Mouse (Mus musculus): ENCODE data around the gene Tef. TPM values are rescaled to one million over a fixed set of nuclear protein-coding genes. Genes with fewer than 3 reads are reported as not detected.

Gene Tef
- polyA plus RNA-seq, 1 experiment from 2014 or later: 25.5 TPM

- peaks cover 46% of the 10 kb centered on the region for H3K36me3 ChIP-seq (ENCODE audit: control insufficient read depth, insufficient read depth, low read length)
Observed at GRCm38 (mm10) chr15:81846755-81847154, 44.5 kb downstream of the Tef start.

GRCm38 (mm10) chr15:81847161-81847560, 44.9 kb downstream of the Tef start:
- Histone ChIP-seq H3K36me3 (ENCODE audit: control insufficient read depth, insufficient read depth, low read length) (peaks cover 50% of the 10 kb centered on the region), H3K4me1 (ENCODE audit: control insufficient read depth, insufficient read depth, low read length) (no peaks in the 10 kb centered on the region), H3K4me2 (ENCODE audit: low read depth, low read length) (no peak overlapping the region), H3K27me3 (replicated peaks; ENCODE audit: control insufficient read depth, insufficient read depth, low read length) (no peaks in the 10 kb centered on the region), H3K4me3 (ENCODE audit: low read depth, low read length) (no peak overlapping the region), H3K9me3 (ENCODE audit: control insufficient read depth, low read length) (no peaks in the 10 kb centered on the region), H3K9ac (ENCODE audit: low read depth, low read length) (no peak overlapping the region), H3K27ac (replicated peaks; ENCODE audit: low read depth, low read length) (no peak overlapping the region)
- no peak for DNase-seq (ENCODE audit: low spot score)
- ATAC-seq (ENCODE audit: low read depth): no peak
- WGBS: 81% methylated on average over 4 of the region's 4 CpGs

More at GRCm38 (mm10) chr15:81846755-81847154, 44.5 kb downstream of the Tef start:
- Histone ChIP-seq H3K4me1 (ENCODE audit: control insufficient read depth, insufficient read depth, low read length) (no peaks in the 10 kb centered on the region), H3K27me3 (replicated peaks; ENCODE audit: control insufficient read depth, insufficient read depth, low read length) (no peaks in the 10 kb centered on the region), H3K4me3 (ENCODE audit: low read depth, low read length) (no peak overlapping the region), H3K9ac (ENCODE audit: low read depth, low read length) (no peak overlapping the region), H3K27ac (replicated peaks; ENCODE audit: low read depth, low read length) (no peak overlapping the region), H3K9me3 (ENCODE audit: control insufficient read depth, low read length) (no peaks in the 10 kb centered on the region), H3K4me2 (ENCODE audit: low read depth, low read length) (no peak overlapping the region)
- DNase-seq (ENCODE audit: low spot score): no peak
- ATAC-seq (ENCODE audit: low read depth): no peak
- 90% methylated on average over 9 of the region's 9 CpGs for WGBS

- Histone ChIP-seq H3K4me2 (ENCODE audit: low read depth, low read length) (no peak overlapping the region), H3K27me3 (replicated peaks; ENCODE audit: control insufficient read depth, insufficient read depth, low read length) (no peaks in the 10 kb centered on the region), H3K4me3 (ENCODE audit: low read depth, low read length) (no peak overlapping the region), H3K4me1 (ENCODE audit: control insufficient read depth, insufficient read depth, low read length) (no peaks in the 10 kb centered on the region), H3K36me3 (ENCODE audit: control insufficient read depth, insufficient read depth, low read length) (peaks cover 56% of the 10 kb centered on the region), H3K9me3 (ENCODE audit: control insufficient read depth, low read length) (no peaks in the 10 kb centered on the region), H3K9ac (ENCODE audit: low read depth, low read length) (no peak overlapping the region), H3K27ac (replicated peaks; ENCODE audit: low read depth, low read length) (no peak overlapping the region)
- no peak for ATAC-seq (ENCODE audit: low read depth)
- WGBS: 83% methylated on average over 5 of the region's 5 CpGs
- no peak for DNase-seq (ENCODE audit: low spot score)
Observed at GRCm38 (mm10) chr15:81847861-81848260, 45.6 kb downstream of the Tef start.

GRCm38 (mm10) chr15:81848301-81848700, 46.1 kb downstream of the Tef start:
- Histone ChIP-seq H3K36me3 (ENCODE audit: control insufficient read depth, insufficient read depth, low read length) (peaks cover 59% of the 10 kb centered on the region), H3K9ac (ENCODE audit: low read depth, low read length) (no peak overlapping the region), H3K27ac (replicated peaks; ENCODE audit: low read depth, low read length) (no peak overlapping the region), H3K4me3 (ENCODE audit: low read depth, low read length) (no peak overlapping the region), H3K4me1 (ENCODE audit: control insufficient read depth, insufficient read depth, low read length) (no peaks in the 10 kb centered on the region), H3K27me3 (replicated peaks; ENCODE audit: control insufficient read depth, insufficient read depth, low read length) (no peaks in the 10 kb centered on the region), H3K4me2 (ENCODE audit: low read depth, low read length) (no peak overlapping the region), H3K9me3 (ENCODE audit: control insufficient read depth, low read length) (no peaks in the 10 kb centered on the region)
- ATAC-seq (ENCODE audit: low read depth): no peak
- 38% methylated on average over 7 of the region's 7 CpGs for WGBS
- peak; percentile 63 for DNase-seq (ENCODE audit: low spot score)

- H3K27ac ChIP-seq (replicated peaks; ENCODE audit: low read depth, low read length): no peak overlapping the region
- H3K36me3 ChIP-seq (ENCODE audit: control insufficient read depth, insufficient read depth, low read length): peaks cover 59% of the 10 kb centered on the region
- H3K27me3 ChIP-seq (replicated peaks; ENCODE audit: control insufficient read depth, insufficient read depth, low read length): no peaks in the 10 kb centered on the region
- ATAC-seq (ENCODE audit: low read depth) (no peak), DNase-seq (ENCODE audit: low spot score) (no peak)
- H3K4me2 ChIP-seq (ENCODE audit: low read depth, low read length): no peak overlapping the region
- H3K4me3 ChIP-seq (ENCODE audit: low read depth, low read length): no peak overlapping the region
- no peaks in the 10 kb centered on the region for H3K9me3 ChIP-seq (ENCODE audit: control insufficient read depth, low read length)
- WGBS: 86% methylated on average over 9 of the region's 9 CpGs
- no peaks in the 10 kb centered on the region for H3K4me1 ChIP-seq (ENCODE audit: control insufficient read depth, insufficient read depth, low read length)
- no peak overlapping the region for H3K9ac ChIP-seq (ENCODE audit: low read depth, low read length)
Observed at GRCm38 (mm10) chr15:81849104-81849503, 46.9 kb downstream of the Tef start.

GRCm38 (mm10) chr15:81850718-81851117, 48.5 kb downstream of the Tef start:
- H3K27me3 ChIP-seq (replicated peaks; ENCODE audit: control insufficient read depth, insufficient read depth, low read length): no peaks in the 10 kb centered on the region
- H3K9ac ChIP-seq (ENCODE audit: low read depth, low read length): no peak overlapping the region
- 80% methylated on average over 14 of the region's 14 CpGs for WGBS
- H3K4me3 ChIP-seq (ENCODE audit: low read depth, low read length): no peak overlapping the region
- no peak for ATAC-seq (ENCODE audit: low read depth)
- no peak overlapping the region for H3K27ac ChIP-seq (replicated peaks; ENCODE audit: low read depth, low read length)
- H3K4me2 ChIP-seq (ENCODE audit: low read depth, low read length): no peak overlapping the region
- no peak for DNase-seq (ENCODE audit: low spot score)
- H3K36me3 ChIP-seq (ENCODE audit: control insufficient read depth, insufficient read depth, low read length): peaks cover 68% of the 10 kb centered on the region
- no peaks in the 10 kb centered on the region for H3K9me3 ChIP-seq (ENCODE audit: control insufficient read depth, low read length)
- peaks cover 5% of the 10 kb centered on the region; the same call in 1 of the 2 replicates for H3K4me1 ChIP-seq (ENCODE audit: control insufficient read depth, insufficient read depth, low read length)

- no peak overlapping the region for H3K27ac ChIP-seq (replicated peaks; ENCODE audit: low read depth, low read length)
- H3K36me3 ChIP-seq (ENCODE audit: control insufficient read depth, insufficient read depth, low read length): peaks cover 66% of the 10 kb centered on the region
- H3K4me2 ChIP-seq (ENCODE audit: low read depth, low read length): no peak overlapping the region
- no peak overlapping the region for H3K4me3 ChIP-seq (ENCODE audit: low read depth, low read length)
- peaks cover 5% of the 10 kb centered on the region; the same call in 1 of the 2 replicates for H3K4me1 ChIP-seq (ENCODE audit: control insufficient read depth, insufficient read depth, low read length)
- no peak for ATAC-seq (ENCODE audit: low read depth)
- no peaks in the 10 kb centered on the region for H3K9me3 ChIP-seq (ENCODE audit: control insufficient read depth, low read length)
- no peak overlapping the region for H3K9ac ChIP-seq (ENCODE audit: low read depth, low read length)
- 98% methylated on average over 15 of the region's 15 CpGs for WGBS
- no peak for DNase-seq (ENCODE audit: low spot score)
- no peaks in the 10 kb centered on the region for H3K27me3 ChIP-seq (replicated peaks; ENCODE audit: control insufficient read depth, insufficient read depth, low read length)
Observed at GRCm38 (mm10) chr15:81851375-81851774, 49.2 kb downstream of the Tef start.

- DNase-seq (ENCODE audit: low spot score): no peak
- H3K4me2 ChIP-seq (ENCODE audit: low read depth, low read length): no peak overlapping the region
- ATAC-seq (ENCODE audit: low read depth): no peak
- H3K27me3 ChIP-seq (replicated peaks; ENCODE audit: control insufficient read depth, insufficient read depth, low read length): no peaks in the 10 kb centered on the region
- no peak overlapping the region for H3K4me3 ChIP-seq (ENCODE audit: low read depth, low read length)
- H3K9ac ChIP-seq (ENCODE audit: low read depth, low read length): no peak overlapping the region
- H3K27ac ChIP-seq (replicated peaks; ENCODE audit: low read depth, low read length): no peak overlapping the region
- H3K9me3 ChIP-seq (ENCODE audit: control insufficient read depth, low read length): no peaks in the 10 kb centered on the region
- H3K4me1 ChIP-seq (ENCODE audit: control insufficient read depth, insufficient read depth, low read length): peaks cover 5% of the 10 kb centered on the region; the same call in 1 of the 2 replicates
- H3K36me3 ChIP-seq (ENCODE audit: control insufficient read depth, insufficient read depth, low read length): peaks cover 57% of the 10 kb centered on the region
- 93% methylated on average over 9 of the region's 9 CpGs for WGBS
Observed at GRCm38 (mm10) chr15:81852411-81853000, 50.3 kb downstream of the Tef start.

- Histone ChIP-seq H3K36me3 (ENCODE audit: control insufficient read depth, insufficient read depth, low read length) (peaks cover 52% of the 10 kb centered on the region), H3K27ac (replicated peaks; ENCODE audit: low read depth, low read length) (no peak overlapping the region), H3K4me3 (ENCODE audit: low read depth, low read length) (no peak overlapping the region), H3K9me3 (ENCODE audit: control insufficient read depth, low read length) (no peaks in the 10 kb centered on the region), H3K4me1 (ENCODE audit: control insufficient read depth, insufficient read depth, low read length) (peaks cover 5% of the 10 kb centered on the region; the same call in 1 of the 2 replicates), H3K4me2 (ENCODE audit: low read depth, low read length) (no peak overlapping the region), H3K9ac (ENCODE audit: low read depth, low read length) (no peak overlapping the region), H3K27me3 (replicated peaks; ENCODE audit: control insufficient read depth, insufficient read depth, low read length) (no peaks in the 10 kb centered on the region)
- no peak for DNase-seq (ENCODE audit: low spot score)
- WGBS: 87% methylated on average over 7 of the region's 7 CpGs
- ATAC-seq (ENCODE audit: low read depth): no peak
Observed at GRCm38 (mm10) chr15:81853081-81853480, 50.9 kb downstream of the Tef start.

Data from embryonic facial prominence, embryonic 14.5 days (tissue).